Mouse (Mus musculus): ENCODE results near the gene Prss32.
"Not testable (repeated sequence)": the region's sequence is repeated elsewhere in the genome, so short reads cannot be mapped to it uniquely, and the experiment has no call there.

Prss32 gene

GRCm38 (mm10) chr17:23843141-23843811, 379 bp upstream of the Prss32 start:
- DNase-seq: peak in 1 of 2 experiments; percentile 33

GRCm38 (mm10) chr17:23850028-23850427, 6.4 kb downstream of the Prss32 start:
- no peak for DNase-seq

- DNase-seq: peak; percentile 77 to 87
Measured at GRCm38 (mm10) chr17:23850853-23851749, 7.4 kb downstream of the Prss32 start.

- DNase-seq: peak; percentile 71 to 86
Measured at GRCm38 (mm10) chr17:23853292-23853691, 9.6 kb downstream of the Prss32 start.

- no peak for DNase-seq
Measured at GRCm38 (mm10) chr17:23854229-23854765, 10.6 kb downstream of the Prss32 start.

GRCm38 (mm10) chr17:23857193-23857592, 13.5 kb downstream of the Prss32 start:
- DNase-seq: no peak

- DNase-seq: no peak
Measured at GRCm38 (mm10) chr17:23857913-23858312, 14.3 kb downstream of the Prss32 start.

GRCm38 (mm10) chr17:23862926-23863325, 19.3 kb downstream of the Prss32 start:
- DNase-seq: peak in 1 of 2 experiments; percentile 30

GRCm38 (mm10) chr17:23867756-23868155, 24.1 kb downstream of the Prss32 start, which contains the start of gene Prss21:
Gene Prss21 (plus strand): TSS chr17:23868056.
- DNase-seq: no peak

GRCm38 (mm10) chr17:23868513-23868912, 24.9 kb downstream of the Prss32 start:
- no peak for DNase-seq

- DNase-seq: peak; percentile 66 to 75
Measured at GRCm38 (mm10) chr17:23873884-23874856, 30.5 kb downstream of the Prss32 start.

GRCm38 (mm10) chr17:23876741-23877140, 33.1 kb downstream of the Prss32 start:
- DNase-seq: no peak

- DNase-seq: no peak
Measured at GRCm38 (mm10) chr17:23877166-23877565, 33.5 kb downstream of the Prss32 start.

GRCm38 (mm10) chr17:23880576-23880975, 36.9 kb downstream of the Prss32 start, which contains the start of the genes Dcpp1 and Dcpp2:
Gene Dcpp1 (plus strand): TSS chr17:23880876.
Gene Dcpp2 (plus strand): TSS chr17:23880880.
- not testable (repeated sequence) for DNase-seq
